Mouse (Mus musculus): ENCODE results near the gene Dock1. TPM values are rescaled to one million over a fixed set of nuclear protein-coding genes. Genes with fewer than 3 reads are reported as not detected.

The Dock1 gene
- polyA plus RNA-seq, 1 experiment from 2014 or later, result 7.2 TPM

GRCm38 (mm10) chr7:134673952-134674351 lies 3.5 kb downstream of the Dock1 start:
- no peak for ATAC-seq (replicated peaks)
- H3K9ac ChIP-seq, result no peak overlapping the region
- no peaks in the 10 kb centered on the region for H3K36me3 ChIP-seq (replicated peaks)
- H3K4me1 ChIP-seq, result peaks cover 10% of the 10 kb centered on the region
- WGBS, result 73% methylated on average over 9 of the region's 9 CpGs
- H3K4me2 ChIP-seq, result no peak overlapping the region
- peaks cover 24% of the 10 kb centered on the region; the same call in 1 of the 2 replicates for H3K27me3 ChIP-seq (replicated peaks)
- H3K27ac ChIP-seq, result no peak overlapping the region
- H3K9me3 ChIP-seq, result no peaks in the 10 kb centered on the region
- H3K4me3 ChIP-seq, result no peak overlapping the region

DNA sequence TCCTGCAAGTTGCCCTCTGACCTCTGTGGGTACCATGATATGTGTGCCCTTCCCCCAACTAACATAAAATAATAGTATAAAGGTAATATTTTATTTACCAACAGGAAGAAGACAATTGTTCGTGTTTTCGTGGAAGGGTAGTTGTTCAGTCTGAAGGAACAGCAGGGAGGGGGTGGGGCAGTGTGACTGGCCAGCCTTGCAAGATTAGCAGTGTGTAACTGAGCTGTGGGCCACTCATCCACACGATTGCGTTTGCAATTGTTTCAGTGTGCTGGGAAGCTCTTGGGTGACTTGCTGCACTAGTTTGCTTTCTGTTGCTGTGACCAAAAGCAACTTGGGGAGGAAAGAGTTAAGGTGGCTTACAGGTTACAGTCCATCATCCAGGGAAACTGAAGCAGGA lies 7.4 kb downstream of the Dock1 start:
- no peak for ATAC-seq (replicated peaks)
- WGBS, result 37% methylated on average over 4 of the region's 4 CpGs
- no peak overlapping the region for H3K4me2 ChIP-seq
- H3K36me3 ChIP-seq (replicated peaks), result no peaks in the 10 kb centered on the region
- H3K4me1 ChIP-seq, result 0 out of 2 replicates have a peak, but pooled peaks cover 6% of the 10 kb centered on the region
- H3K4me3 ChIP-seq, result no peak overlapping the region
- H3K27me3 ChIP-seq (replicated peaks), result no peaks in the 10 kb centered on the region
- H3K9me3 ChIP-seq, result no peaks in the 10 kb centered on the region
- no peak overlapping the region for H3K27ac ChIP-seq
- no peak overlapping the region for H3K9ac ChIP-seq

DNA sequence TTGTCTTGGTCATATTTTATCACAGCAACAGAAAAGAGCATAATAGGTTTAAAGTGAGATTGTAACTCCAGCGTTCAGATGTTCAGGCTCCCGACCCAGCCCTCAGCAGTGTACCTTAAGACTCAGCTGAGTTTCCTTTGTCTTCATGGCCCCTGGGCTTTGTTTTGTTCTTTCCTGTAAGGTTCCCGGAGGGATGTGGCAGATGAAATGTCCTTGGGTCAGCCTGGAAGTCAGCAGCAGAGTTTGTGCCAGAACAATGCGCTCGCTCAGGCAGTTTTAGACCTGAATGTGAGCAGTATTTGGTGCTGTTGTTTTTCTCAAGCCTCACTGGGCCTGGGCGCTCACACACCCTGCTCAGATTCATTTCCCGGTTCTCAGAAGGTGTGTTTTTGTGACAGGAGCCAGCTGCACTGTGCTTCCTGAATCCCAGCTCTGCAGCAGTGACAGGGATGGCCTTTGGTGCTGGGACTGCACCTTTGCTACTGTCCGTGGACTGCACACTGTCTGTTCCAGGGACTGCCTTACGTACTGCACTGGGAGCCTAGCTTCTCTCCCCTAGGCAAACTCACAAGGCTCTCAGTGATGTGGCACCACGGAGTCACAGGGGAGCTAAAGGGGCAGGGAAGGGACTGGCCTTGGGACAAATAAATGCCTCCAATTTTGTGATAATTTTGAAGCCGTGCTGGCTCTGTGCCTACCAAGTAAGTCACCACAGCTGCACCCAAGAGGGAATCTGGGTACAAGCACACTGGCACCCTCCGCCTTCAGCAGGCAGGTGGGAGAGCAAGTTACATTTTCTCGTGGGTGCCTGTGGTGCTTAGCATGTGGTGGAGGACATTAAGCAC lies 9.1 kb downstream of the Dock1 start:
- no peak for ATAC-seq (replicated peaks)
- 35% methylated on average over 13 of the region's 13 CpGs for WGBS
- 0 out of 2 replicates have a peak, but pooled peaks cover 6% of the 10 kb centered on the region for H3K4me1 ChIP-seq
- H3K9me3 ChIP-seq, result no peaks in the 10 kb centered on the region
- H3K4me2 ChIP-seq, result no peak overlapping the region
- no peak overlapping the region for H3K4me3 ChIP-seq
- no peaks in the 10 kb centered on the region for H3K27me3 ChIP-seq (replicated peaks)
- H3K9ac ChIP-seq, result no peak overlapping the region
- no peaks in the 10 kb centered on the region for H3K36me3 ChIP-seq (replicated peaks)
- no peak overlapping the region for H3K27ac ChIP-seq

DNA sequence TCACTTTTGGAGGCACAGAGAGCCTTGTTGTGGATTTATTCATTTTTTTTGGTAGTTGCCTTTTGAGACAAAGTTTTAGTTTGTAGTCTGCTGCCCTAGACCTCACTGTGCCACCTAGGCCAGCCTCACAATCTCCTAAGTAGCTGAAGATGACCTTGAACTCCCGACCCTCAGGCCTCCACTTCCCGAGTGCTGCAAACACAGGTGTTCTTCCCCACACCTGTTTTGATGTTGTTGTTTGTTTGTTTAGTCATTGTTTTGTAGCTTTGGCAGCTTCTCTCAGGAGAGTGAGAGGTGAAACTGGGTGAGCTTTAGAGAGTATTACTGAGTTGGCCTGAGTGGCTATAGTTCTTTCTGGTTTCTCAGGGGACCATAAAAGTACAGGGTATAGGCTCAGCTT lies 9.7 kb downstream of the Dock1 start:
- no peak for ATAC-seq (replicated peaks)
- no peaks in the 10 kb centered on the region for H3K27me3 ChIP-seq (replicated peaks)
- no peak overlapping the region for H3K4me2 ChIP-seq
- no peak overlapping the region for H3K4me3 ChIP-seq
- no peaks in the 10 kb centered on the region for H3K9me3 ChIP-seq
- H3K36me3 ChIP-seq (replicated peaks), result no peaks in the 10 kb centered on the region
- H3K9ac ChIP-seq, result no peak overlapping the region
- no peak overlapping the region for H3K27ac ChIP-seq
- 0 out of 2 replicates have a peak, but pooled peaks cover 6% of the 10 kb centered on the region for H3K4me1 ChIP-seq
- 77% methylated on average over 2 of the region's 2 CpGs for WGBS

GRCm38 (mm10) chr7:134681729-134682527 lies 11.5 kb downstream of the Dock1 start:
- Histone ChIP-seq H3K9me3 (no peaks in the 10 kb centered on the region), H3K4me3 (no peak overlapping the region), H3K9ac (no peak overlapping the region), H3K4me2 (no peak overlapping the region), H3K27ac (no peak overlapping the region), H3K27me3 (replicated peaks) (no peaks in the 10 kb centered on the region), H3K4me1 (0 out of 2 replicates have a peak, but pooled peaks cover 6% of the 10 kb centered on the region), H3K36me3 (replicated peaks) (no peaks in the 10 kb centered on the region)
- 88% methylated on average over 12 of the region's 12 CpGs for WGBS
- no peak for ATAC-seq (replicated peaks)

- no peaks in the 10 kb centered on the region for H3K4me1 ChIP-seq
- no peak overlapping the region for H3K4me2 ChIP-seq
- 86% methylated on average over 6 of the region's 6 CpGs for WGBS
- no peak overlapping the region for H3K4me3 ChIP-seq
- ATAC-seq (replicated peaks), result no peak
- no peak overlapping the region for H3K9ac ChIP-seq
- H3K27ac ChIP-seq, result no peak overlapping the region
- no peaks in the 10 kb centered on the region for H3K36me3 ChIP-seq (replicated peaks)
- no peaks in the 10 kb centered on the region for H3K27me3 ChIP-seq (replicated peaks)
- no peaks in the 10 kb centered on the region for H3K9me3 ChIP-seq
Observed at GRCm38 (mm10) chr7:134688332-134688731, 17.9 kb downstream of the Dock1 start.

- Histone ChIP-seq H3K9me3 (no peaks in the 10 kb centered on the region), H3K4me2 (no peak overlapping the region), H3K27ac (no peak overlapping the region), H3K27me3 (replicated peaks) (no peaks in the 10 kb centered on the region), H3K9ac (no peak overlapping the region), H3K4me3 (no peak overlapping the region), H3K4me1 (no peaks in the 10 kb centered on the region), H3K36me3 (replicated peaks) (no peaks in the 10 kb centered on the region)
- WGBS, result 87% methylated on average over 5 of the region's 5 CpGs
- no peak for ATAC-seq (replicated peaks)
Observed at GRCm38 (mm10) chr7:134690118-134690517, 19.7 kb downstream of the Dock1 start.

GRCm38 (mm10) chr7:134690806-134691205 lies 20.4 kb downstream of the Dock1 start:
- ATAC-seq (replicated peaks), result no peak
- H3K4me3 ChIP-seq, result no peak overlapping the region
- 95% methylated on average over 3 of the region's 3 CpGs for WGBS

GRCm38 (mm10) chr7:134693325-134693724 lies 22.9 kb downstream of the Dock1 start:
- Histone ChIP-seq H3K4me3 (no peak overlapping the region), H3K4me1 (no peaks in the 10 kb centered on the region), H3K36me3 (replicated peaks) (no peaks in the 10 kb centered on the region), H3K4me2 (no peak overlapping the region), H3K27me3 (replicated peaks) (no peaks in the 10 kb centered on the region), H3K27ac (no peak overlapping the region), H3K9ac (no peak overlapping the region), H3K9me3 (no peaks in the 10 kb centered on the region)
- no peak for ATAC-seq (replicated peaks)
- 94% methylated on average over 1 of the region's 1 CpGs for WGBS

More at GRCm38 (mm10) chr7:134690806-134691205, 20.4 kb downstream of the Dock1 start:
- no peaks in the 10 kb centered on the region for H3K4me1 ChIP-seq
- H3K9me3 ChIP-seq, result no peaks in the 10 kb centered on the region
- H3K4me2 ChIP-seq, result no peak overlapping the region
- no peaks in the 10 kb centered on the region for H3K27me3 ChIP-seq (replicated peaks)
- no peak overlapping the region for H3K27ac ChIP-seq
- H3K9ac ChIP-seq, result no peak overlapping the region
- no peaks in the 10 kb centered on the region for H3K36me3 ChIP-seq (replicated peaks)

DNA sequence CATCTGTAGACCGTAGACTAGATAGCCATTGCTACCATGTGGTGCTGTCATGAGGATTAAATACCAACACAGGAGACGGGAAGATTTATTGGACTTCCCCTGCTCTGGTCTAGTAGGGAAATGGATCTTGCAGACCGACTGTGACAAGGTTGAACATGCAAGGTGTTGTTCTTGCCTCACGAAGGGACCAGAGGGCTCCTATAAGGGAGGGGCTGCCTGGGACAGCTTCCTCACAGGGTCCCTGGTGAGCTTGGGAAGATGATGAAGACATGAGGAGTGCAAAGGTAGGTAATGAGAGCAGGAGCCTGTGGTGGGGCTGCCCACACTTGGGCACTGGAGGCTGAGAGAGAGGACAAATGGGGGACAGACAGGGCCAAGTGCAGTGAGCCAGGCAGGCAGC lies 25.0 kb downstream of the Dock1 start:
- H3K27ac ChIP-seq, result no peak overlapping the region
- ATAC-seq (replicated peaks), result no peak
- H3K4me1 ChIP-seq, result no peaks in the 10 kb centered on the region
- no peaks in the 10 kb centered on the region for H3K27me3 ChIP-seq (replicated peaks)
- H3K4me3 ChIP-seq, result no peak overlapping the region
- H3K9me3 ChIP-seq, result no peaks in the 10 kb centered on the region
- 88% methylated on average over 4 of the region's 4 CpGs for WGBS
- no peak overlapping the region for H3K4me2 ChIP-seq
- no peaks in the 10 kb centered on the region for H3K36me3 ChIP-seq (replicated peaks)
- no peak overlapping the region for H3K9ac ChIP-seq

GRCm38 (mm10) chr7:134696126-134696979 lies 25.9 kb downstream of the Dock1 start:
- no peaks in the 10 kb centered on the region for H3K36me3 ChIP-seq (replicated peaks)
- ATAC-seq (replicated peaks), result no peak
- no peak overlapping the region for H3K9ac ChIP-seq
- no peak overlapping the region for H3K4me2 ChIP-seq
- H3K27ac ChIP-seq, result no peak overlapping the region
- WGBS, result 86% methylated on average over 10 of the region's 10 CpGs
- H3K27me3 ChIP-seq (replicated peaks), result no peaks in the 10 kb centered on the region
- H3K4me3 ChIP-seq, result no peak overlapping the region
- no peaks in the 10 kb centered on the region for H3K4me1 ChIP-seq
- H3K9me3 ChIP-seq, result no peaks in the 10 kb centered on the region

DNA sequence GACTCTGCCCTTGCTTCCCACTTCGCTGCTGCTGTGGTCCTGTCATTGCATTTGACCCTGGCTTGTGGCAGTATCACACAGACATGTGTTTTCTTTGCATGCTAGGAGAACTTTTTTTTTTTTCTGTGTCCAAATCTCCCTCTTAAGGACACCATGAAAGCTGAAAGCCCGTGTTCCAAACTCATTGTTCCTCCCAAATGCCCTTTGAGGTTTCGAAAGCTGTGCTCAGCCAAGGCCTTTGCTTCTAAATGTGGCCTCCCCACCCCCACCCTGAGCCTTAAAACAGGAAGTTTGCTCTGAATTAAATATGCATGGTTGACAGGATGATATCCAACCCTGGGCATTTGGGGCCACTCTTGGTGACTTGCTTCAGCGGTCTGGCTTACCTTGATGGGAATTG lies 27.0 kb downstream of the Dock1 start:
- Histone ChIP-seq H3K4me1 (no peaks in the 10 kb centered on the region), H3K9me3 (no peaks in the 10 kb centered on the region), H3K4me2 (no peak overlapping the region), H3K4me3 (no peak overlapping the region), H3K36me3 (replicated peaks) (no peaks in the 10 kb centered on the region), H3K27ac (no peak overlapping the region), H3K9ac (no peak overlapping the region), H3K27me3 (replicated peaks) (no peaks in the 10 kb centered on the region)
- 53% methylated on average over 4 of the region's 4 CpGs for WGBS
- ATAC-seq (replicated peaks), result no peak

Data from midbrain, embryonic 15.5 days (tissue).